Mouse (Mus musculus) heart, postnatal 25 days (tissue): Measurements from ENCODE around the gene Gucy1a1. TPM values are rescaled to one million over a fixed set of nuclear protein-coding genes. Genes with fewer than 3 reads are reported as not detected.
"Not testable (repeated sequence)": the region's sequence is repeated elsewhere in the genome, so short reads cannot be mapped to it uniquely, and the experiment has no call there.

Experiments used
- DNase-seq: peaks from one replicate; pipeline ENCODE4 v3.0.0; 2022; ENCODE audit warnings: low spot score
- intact Hi-C: fragments of 180-260 bp; cut with DNase I; formaldehyde crosslinking; loops from one replicate; pipeline ENCODE4 v1.15.1; 2025
- total RNA-seq, 2 experiments: library from RNA; stranded (reverse); gene quantifications; 2 replicates each; pipeline ENCODE4 v1.2.3; 2021

The Gucy1a1 gene
- 10 to 100 TPM; 18.9 to 19.3 TPM for total RNA-seq

DNA sequence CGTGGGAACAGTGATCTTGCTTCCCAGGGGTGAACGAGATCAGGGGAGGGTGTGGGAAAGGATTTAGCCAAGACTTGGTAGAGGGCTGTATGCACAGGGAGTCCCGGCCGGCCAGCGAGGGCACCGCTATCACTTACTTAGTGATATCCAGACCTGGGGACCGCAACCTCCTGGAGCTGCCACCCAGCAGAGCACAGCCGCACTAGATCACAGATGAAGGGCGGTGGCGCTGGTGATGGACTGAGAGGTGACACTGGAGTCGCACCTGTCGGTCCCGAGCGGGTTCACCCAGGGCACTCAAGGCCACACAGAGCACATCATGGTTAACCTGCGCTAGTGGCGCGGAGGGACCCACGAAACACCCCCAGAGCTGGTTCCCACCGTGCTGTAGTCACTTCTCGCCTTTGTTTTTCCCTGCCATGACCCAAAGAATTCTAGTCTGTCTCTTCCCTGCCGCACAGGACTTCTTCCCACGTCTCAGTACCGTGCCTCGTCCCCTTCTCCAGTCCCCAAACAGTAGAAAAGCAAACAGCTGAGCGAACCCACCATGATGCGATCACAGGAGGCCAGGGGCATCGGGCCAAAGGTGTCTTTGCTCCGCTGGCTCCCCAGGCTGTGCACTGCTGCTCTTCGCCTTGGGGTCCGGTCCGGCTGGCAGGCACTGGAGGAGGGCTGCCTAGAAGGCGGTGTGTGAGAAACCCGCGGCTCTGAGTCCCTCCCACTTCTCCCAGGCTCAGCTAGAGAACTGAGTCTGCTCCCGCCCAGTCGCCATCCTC lies at the start of gene Gucy1a1:
Gucy1a1 (minus strand) TSS at position 664 of the 776 bp plus-strand sequence.
- intact Hi-C loops = loop anchor here (5.0 kb wide), 1 partner anchor 37 kb away; no protein-coding TSS in a partner anchor
- DNase-seq = peak; percentile 48

DNA sequence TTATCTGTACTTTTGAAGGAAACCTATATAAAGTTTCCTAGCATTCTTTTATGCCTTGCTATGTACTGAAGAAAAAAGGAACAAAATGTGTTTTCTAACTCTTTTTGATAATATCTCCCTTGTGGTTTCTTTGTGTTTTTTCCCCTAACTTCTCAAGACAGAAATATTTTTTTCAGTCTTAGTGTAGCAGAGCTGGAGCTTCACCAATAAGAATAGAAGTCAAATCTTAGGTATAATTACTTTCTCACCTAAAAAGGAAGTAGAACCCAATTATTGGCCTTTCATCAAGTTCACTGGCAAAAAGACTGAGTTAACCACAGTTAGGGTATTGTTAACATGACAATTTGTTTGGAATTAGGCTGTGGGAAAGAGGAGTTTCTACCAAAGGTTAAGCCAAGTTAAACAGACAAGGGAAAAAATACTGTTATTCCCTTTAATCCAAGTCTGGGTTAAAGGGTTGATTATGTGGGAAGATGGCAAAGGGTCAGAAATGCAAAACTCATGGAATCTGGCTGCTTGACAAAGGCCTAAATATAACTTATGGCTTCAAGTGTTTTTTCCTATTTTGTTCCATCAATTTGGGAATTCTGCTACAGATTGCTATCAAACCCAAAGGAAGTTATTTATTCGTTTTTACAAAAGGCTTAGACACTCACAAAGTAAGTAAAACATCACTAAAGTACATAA lies 46.1 kb upstream of the Gucy1a1 start:
- DNase-seq = no peak
- intact Hi-C loops = no loop called here

DNA sequence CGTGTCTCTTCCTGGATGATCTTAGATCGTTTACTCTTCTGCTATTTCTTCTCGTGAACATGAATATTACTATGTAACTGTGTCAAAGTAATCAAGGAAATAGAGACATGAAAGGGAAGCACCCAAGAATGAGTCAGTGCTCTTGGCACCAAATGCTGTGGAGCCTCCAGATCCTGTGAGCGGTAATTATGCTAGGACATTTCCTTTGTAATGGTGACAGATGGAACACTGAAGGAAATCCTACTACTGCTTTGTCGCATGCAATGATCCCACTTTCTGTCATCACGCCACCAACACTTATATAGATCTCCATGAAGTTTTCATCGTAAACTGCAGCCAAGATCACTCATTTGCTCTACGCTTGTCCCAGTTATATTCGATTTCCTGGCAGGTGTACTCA lies 40.0 kb upstream of the Gucy1a1 start:
- DNase-seq = no peak
- intact Hi-C loops = no loop called here

DNA sequence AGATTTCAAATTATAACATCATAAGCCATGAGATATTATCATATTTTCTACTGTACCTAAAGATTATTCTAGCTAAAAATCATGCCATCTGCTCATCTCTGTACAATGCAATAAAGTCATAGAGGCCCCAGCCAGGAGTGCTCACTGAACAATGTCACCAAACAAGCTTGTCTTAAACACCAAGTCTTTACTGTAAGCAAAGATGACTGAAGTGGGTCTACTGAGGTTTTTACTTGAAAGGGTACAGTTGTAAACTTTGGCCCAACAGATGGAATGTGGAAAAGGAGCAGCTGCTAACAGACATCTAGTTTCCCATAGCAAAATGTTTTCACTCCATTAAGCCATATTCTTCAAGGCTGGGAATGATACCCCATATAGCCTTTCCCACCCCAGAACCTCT lies 35.9 kb upstream of the Gucy1a1 start:
- no peak for DNase-seq
- intact Hi-C loops = loop anchor here (5.0 kb wide), 1 partner anchor 34 kb away; the partner anchor contains the start of gene Gucy1a1

DNA sequence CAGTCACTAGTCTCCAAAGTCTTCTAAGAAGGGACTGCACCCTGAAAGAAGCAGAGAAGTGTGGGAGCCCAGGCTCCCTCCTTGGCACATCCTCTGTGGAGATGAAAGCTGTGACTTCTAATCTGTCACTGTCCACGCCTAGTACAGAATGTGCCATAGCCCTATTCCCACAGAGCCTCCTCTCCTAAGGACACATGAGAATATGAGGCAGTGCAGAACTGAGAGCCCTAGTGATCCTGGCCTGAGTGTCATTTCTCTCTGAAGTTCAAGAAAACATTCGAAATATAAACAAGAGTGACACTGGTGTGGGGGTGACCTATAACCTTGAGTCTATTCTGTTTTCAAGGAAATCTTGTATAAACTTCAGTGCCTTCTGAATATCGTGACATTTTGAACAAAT lies 34.7 kb upstream of the Gucy1a1 start:
- intact Hi-C loops = loop anchor here (5.0 kb wide), 1 partner anchor 33 kb away; the partner anchor contains the start of gene Gucy1a1

DNA sequence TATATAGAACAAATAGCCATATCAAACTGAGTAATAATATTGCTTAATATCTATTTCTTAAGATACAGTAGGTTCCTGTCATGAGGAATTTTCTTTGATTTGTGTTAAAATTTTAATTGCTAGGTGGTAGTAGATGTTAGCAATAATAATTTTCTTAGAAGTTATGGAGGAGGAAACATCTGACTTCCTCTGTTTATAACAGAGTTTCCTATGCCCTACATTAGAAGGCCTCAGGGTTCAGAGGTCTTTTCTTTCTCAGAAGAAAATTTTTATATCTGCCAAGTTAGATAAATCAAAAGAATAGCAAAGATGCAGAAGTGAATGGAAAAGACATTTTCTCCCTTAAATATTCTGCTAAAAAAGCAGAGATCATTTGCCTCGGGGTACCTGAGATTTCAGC lies 29.9 kb upstream of the Gucy1a1 start:
- intact Hi-C loops = no loop called here
- no peak for DNase-seq

More for the DNA sequence above, 34.7 kb upstream of the Gucy1a1 start:
- DNase-seq = peak; percentile 4

DNA sequence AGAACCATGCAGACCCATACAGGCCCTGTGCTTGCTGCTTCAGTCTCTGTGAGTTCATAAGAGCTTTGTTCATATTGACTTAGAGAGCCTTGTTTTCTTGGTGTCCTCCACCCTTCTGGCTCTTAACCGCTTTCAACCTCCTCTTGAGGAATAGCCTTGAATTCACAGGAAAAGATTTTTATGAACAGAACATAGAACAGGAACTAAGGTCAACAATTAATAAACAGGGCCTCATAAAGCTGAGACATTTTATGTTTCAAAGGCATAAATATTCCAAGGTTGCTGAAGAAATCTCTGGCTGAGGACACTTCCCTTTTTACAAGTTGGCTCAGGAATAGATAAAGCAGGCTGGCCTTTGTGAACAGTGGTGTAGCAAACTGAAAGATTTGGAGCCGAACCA lies 21.5 kb upstream of the Gucy1a1 start:
- intact Hi-C loops = no loop called here
- DNase-seq = no peak

DNA sequence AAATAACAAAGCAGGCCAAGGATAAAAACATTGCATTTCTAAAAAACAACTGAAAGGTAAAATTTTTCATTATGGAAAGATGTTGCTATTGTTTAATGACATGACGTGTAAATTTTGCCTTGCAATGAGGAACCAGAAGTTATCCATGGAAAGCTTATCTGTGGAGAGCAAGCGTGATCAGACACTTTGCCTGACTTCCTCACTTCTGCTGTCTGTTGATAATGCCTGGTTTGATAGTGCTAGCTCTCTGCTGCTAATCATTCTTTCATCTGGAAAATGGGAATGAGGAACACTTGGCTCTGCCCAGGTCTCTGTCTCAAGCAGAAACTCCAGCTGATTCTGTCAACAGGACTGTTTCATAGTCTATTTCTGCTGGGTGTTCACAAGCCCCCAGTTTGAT lies 20.3 kb upstream of the Gucy1a1 start:
- no peak for DNase-seq
- intact Hi-C loops = no loop called here

DNA sequence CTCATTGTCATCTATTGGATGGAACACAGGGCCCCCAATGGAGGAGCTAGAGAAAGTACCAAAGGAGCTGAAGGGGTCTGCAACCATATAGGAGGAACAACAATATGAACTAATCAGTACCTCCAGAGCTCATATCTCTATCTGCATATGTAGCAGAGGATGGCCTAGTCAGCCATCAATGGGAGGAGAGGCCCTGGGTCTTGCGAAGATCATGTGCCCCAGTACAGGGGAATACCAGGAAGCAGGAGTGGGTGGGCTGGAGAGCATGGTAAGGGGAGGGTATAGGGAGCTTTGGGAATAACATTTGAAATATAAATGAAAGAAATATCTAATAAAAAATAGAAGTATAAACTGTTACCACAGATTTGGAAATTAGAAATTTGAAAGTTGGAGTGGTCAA lies 17.4 kb upstream of the Gucy1a1 start:
- DNase-seq, intact Hi-C loops: not testable (repeated sequence)

DNA sequence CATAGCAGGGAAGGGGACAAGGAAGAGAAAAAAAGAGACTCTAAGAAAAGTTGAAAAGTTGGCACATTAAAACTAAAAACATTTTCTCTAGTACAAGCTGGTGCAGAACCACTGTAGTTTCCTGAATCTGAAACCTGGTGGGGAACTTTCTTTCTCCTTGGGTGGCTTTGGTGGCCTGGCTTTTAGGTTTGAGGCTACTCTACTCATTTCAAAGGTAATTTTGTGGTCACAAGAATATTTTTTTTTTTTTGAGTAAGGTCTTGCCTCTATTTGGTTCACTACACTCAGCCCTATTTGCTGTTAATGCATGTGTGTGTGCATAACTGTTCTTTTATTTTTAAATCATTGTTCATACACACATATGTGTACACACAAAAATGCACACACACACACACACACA lies 389 bp upstream of the Gucy1a1 start:
- intact Hi-C loops = loop anchor here (5.0 kb wide), 1 partner anchor 36 kb away; no protein-coding TSS in a partner anchor
- no peak for DNase-seq

DNA sequence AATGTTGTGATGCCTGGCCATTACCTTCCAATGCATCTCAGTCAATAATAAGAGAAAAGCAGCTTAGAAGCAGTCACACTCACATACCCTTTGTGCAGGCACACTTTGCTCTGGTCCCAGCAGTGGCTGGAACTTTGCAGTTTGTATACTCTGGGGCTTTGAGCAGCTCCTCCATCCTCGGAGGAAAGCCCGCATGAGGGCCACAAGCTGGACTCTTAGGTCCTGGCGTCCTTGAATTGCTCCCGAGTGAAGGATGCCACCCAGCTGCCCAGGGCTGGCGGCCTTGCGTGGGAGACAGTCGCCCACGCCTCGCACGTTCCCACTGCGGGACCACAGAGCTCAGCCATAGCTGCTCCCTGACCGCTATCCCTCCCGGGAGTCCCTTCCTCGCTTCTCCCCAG lies 864 bp downstream of the Gucy1a1 start:
- DNase-seq = no peak
- intact Hi-C loops = loop anchor here (5.0 kb wide), 1 partner anchor 38 kb away; no protein-coding TSS in a partner anchor

DNA sequence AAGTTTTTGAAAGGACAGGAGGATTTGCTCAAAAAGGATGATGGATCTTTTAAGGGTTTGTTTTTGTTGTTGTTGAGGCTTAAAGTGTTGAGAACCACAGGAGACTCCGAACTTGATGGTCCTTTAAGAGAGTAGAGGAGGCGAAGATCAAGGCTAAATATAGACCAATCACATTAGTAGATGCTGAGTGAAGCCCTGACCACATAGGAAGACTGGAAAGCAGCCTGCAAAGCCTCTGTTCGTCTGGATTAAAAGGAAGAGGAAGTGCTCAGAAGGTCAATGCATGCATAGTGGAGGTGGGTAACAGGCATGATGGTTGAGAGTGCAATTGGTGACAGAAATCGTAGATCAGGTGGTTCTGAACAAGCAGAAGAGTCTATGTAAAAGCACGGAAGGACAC lies 4.8 kb downstream of the Gucy1a1 start:
- DNase-seq = no peak
- intact Hi-C loops = no loop called here

DNA sequence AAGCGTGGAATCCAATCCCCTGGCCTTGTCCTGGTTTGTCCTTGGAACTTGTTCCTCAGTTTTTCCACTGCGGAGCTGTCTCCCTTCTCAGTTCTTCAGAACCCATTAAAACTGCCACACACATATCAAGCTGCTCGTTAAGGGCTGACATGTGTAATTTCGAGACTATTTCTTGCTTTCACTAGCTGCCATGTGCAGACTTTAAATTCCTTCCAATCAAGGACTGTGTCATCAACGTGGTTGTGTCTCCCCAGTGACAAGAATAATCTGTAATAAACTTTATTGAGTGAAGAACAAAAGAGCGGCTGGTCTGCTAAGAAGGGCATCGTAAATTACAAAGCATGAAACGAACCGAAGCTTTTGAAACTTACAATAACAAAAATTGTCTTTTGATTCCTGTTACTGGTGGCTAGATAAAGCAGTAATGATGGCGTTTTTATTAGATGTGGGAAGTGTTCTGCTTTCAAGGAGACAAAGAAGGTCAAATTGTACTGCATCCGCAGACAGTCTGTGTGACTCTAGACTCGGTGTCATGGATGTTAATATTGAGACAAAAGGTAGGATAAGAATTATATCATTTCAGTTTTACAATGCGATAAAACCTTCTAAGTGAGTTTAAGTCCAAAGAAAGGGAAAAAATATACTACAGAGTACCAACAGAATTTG lies 7.5 kb downstream of the Gucy1a1 start:
- no peak for DNase-seq
- intact Hi-C loops = no loop called here

DNA sequence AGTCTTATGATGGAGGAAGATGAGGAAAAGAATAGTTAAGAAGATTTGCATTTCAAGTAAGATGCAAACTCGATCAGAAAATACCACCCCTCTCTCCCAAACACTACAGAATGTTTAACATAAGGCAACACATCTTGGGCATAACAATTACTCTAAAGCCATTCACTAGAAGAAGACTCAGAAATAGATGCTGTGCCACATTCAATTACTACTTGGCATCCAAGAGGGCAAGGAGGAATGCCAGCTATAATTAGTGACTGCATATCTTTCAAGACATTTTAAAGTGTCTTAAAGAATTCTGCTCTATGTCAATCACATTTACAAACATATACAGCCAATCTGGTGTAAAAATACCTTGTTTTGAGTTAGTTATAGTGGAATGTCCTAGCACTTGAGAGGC lies 10.1 kb downstream of the Gucy1a1 start:
- no peak for DNase-seq
- intact Hi-C loops = no loop called here

DNA sequence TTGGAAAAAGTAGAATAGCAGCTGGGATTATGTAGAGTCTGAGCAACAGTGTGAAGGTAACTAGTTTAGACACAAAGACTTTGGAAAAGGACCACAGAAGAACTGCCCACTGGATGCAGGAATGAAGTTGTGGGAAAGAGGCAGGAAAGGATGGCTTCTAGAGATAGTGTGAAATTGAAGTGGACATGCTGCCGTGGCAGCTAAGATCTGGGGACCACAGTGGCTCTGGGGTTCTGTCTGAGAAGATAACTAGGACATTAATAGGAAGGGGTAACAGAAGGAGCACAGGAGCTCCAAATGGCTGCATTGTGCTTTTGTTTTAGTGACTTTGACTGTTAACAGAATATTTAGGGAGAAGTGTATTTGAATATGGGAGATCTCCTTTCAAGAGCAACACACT lies 16.3 kb downstream of the Gucy1a1 start:
- no peak for DNase-seq
- intact Hi-C loops = no loop called here

DNA sequence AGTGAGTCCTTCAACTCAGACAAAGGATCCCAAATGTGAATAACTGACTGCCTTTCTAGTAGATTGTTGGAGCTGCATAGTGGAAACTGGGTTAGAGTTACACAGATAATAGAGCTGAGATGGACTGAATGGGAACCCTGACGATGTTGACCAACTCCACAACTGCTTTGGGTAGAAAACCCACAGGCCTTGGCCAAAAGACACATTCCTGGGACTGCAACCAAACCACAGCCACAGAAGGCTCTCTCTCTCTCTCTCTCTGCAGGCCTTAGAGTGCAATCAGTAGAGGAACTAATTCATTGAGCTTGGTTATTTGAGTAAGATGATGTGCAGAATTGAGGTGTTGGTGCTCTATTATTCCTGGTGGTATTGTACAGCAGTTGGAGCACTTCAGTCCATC lies 21.0 kb downstream of the Gucy1a1 start:
- no peak for DNase-seq
- intact Hi-C loops = no loop called here

DNA sequence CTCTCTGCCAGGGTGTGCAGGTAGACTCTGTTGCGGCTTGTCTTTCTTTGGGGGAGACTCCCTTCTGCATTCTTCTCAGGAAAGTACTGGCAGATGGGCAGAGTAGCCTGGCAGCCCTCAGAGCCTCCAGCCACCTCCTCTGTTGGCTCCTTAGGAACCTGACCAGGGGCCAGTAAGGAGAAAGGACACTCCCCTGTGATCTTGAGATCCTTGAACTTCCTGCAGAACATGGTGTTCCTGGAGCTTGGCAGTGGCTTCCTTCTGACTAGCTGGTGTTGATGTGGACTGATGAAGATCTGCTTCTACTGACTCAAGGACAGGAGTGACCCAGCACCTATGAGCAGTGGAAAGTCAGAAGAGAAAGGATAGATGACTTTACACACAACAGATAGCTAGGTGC lies 26.7 kb downstream of the Gucy1a1 start:
- intact Hi-C loops = no loop called here
- no peak for DNase-seq

DNA sequence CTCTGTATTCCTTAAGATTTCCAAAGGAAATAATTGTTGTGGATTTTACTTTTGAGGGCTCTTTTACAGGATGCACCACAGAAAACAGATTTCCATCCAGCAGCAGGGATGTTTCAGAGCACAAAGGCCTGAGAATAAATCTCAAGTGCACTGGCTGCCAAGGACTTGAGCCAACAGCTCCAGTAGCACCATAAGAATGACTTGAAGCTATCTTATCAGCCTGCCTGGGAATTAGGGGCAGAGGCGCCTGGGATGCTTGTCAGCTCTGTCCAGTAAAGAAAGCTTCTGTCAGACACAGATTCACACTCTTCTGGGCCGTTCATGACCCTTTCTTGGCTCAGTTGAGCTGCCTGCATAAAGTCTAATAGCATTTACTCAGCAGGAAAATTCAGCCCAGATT lies 33.1 kb downstream of the Gucy1a1 start:
- DNase-seq = peak; percentile 41
- intact Hi-C loops = no loop called here

DNA sequence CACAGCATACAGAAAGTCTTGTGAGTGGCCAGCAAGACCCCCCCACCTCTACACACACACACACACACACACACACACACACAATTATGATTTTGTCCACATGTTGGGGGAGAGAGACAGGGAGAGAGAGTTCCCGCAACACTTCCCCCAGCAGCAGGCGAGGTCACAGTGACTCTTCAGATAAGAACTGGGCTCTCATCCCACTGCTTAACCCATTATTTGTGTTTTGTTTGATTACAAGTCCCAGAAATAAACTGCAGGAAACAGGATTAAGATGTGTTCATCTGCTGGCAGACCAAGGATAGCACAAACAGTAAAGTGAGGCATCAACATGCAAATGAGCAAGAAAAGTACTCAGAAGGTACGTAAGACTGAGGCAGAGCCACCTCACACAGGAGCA lies 33.6 kb downstream of the Gucy1a1 start:
- intact Hi-C loops = no loop called here
- no peak for DNase-seq

DNA sequence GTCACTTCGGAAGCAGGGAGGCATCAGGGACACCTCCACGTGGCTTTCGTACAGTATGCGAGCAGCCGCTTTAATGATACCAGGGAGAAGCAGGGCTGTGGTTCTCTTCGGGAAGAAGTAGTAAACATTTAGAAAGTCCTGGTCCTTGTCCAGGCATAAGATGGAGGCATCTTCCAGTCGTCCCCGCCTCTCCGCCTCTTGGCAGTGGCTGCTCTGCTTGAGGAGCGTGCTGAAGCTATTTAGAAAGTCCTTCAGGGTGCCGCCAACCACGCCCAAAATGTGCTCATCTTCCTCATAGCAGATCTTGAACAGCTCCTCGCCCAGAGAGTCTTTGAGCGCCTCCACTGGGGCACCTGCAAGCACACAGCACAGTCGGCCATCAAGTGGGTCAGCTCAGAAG lies 36.6 kb downstream of the Gucy1a1 start:
- no peak for DNase-seq
- intact Hi-C loops = no loop called here

DNA sequence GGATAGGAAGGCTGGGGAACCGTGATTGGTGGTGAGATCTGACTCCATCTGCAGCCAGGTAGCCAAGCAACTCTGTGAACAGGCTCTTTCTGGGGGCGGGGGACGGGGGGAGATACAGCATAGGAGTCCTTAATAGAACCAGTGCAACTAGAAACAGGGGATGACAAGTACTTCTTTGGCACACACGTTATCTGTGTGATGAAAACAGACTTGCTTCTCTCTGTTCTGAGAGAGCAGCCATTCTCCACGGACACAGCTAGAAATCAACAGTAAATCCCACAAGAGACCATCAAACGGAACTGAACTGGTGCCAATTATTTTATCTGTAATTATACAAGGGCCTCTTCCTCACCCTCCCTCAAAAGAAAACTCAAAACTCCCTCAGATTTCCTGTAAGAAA lies 41.4 kb downstream of the Gucy1a1 start:
- intact Hi-C loops = no loop called here
- DNase-seq = no peak
